Mouse (Mus musculus): ENCODE results near the gene Ptgdr2.
A peak's percentile ranks its signal among the peaks of the same experiment; 100 is the strongest.

Ptgdr2 gene

DNA sequence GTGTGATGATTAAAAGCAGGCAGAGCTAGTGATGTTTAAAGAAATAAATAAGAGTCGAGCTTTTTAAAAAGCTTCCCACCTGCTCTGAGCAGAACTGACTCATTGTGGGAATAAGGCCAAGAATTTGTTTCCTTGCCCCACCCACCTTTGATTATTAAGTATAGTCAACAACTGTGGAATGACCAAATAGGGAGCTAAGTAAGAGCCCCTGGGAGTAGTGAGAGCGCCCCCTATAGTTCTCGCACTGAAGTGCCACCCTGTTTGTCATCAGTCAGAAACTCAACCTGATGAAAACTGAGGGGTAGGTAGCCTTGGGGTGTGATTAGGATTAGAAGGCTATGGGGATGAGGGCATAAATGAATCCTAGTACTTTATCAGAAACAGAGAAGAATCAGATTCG, 39.4 kb downstream of the Ptgdr2 start:
- peak; percentile 42 for DNase-seq (ENCODE audit: low read depth, low spot score)
- H3K36me3 ChIP-seq (ENCODE audit: control insufficient read depth, insufficient read depth, low read length, poor library complexity, severe bottlenecking) = no peaks in the 10 kb centered on the region

GRCm38 (mm10) chr19:10979184-10980168, 42.5 kb downstream of the Ptgdr2 start:
- peak; percentile 92 for DNase-seq (ENCODE audit: low read depth, low spot score)
- no peaks in the 10 kb centered on the region for H3K27me3 ChIP-seq (ENCODE audit: control insufficient read depth, insufficient read depth, low read length, poor library complexity, severe bottlenecking)
- H3K36me3 ChIP-seq (ENCODE audit: control insufficient read depth, insufficient read depth, low read length, poor library complexity, severe bottlenecking) = no peaks in the 10 kb centered on the region

More for the DNA sequence above, 39.4 kb downstream of the Ptgdr2 start:
- no peaks in the 10 kb centered on the region for H3K27me3 ChIP-seq (ENCODE audit: control insufficient read depth, insufficient read depth, low read length, poor library complexity, severe bottlenecking)

GRCm38 (mm10) chr19:10980210-10980609, 43.2 kb downstream of the Ptgdr2 start:
- H3K36me3 ChIP-seq (ENCODE audit: control insufficient read depth, insufficient read depth, low read length, poor library complexity, severe bottlenecking) = no peaks in the 10 kb centered on the region
- H3K27me3 ChIP-seq (ENCODE audit: control insufficient read depth, insufficient read depth, low read length, poor library complexity, severe bottlenecking) = no peaks in the 10 kb centered on the region
- DNase-seq (ENCODE audit: low read depth, low spot score) = no peak

GRCm38 (mm10) chr19:10983146-10983545, 46.2 kb downstream of the Ptgdr2 start:
- DNase-seq (ENCODE audit: low read depth, low spot score) = peak; percentile 49
- H3K27me3 ChIP-seq (ENCODE audit: control insufficient read depth, insufficient read depth, low read length, poor library complexity, severe bottlenecking) = no peaks in the 10 kb centered on the region
- no peaks in the 10 kb centered on the region; the same call in 1 of the 2 replicates for H3K36me3 ChIP-seq (ENCODE audit: control insufficient read depth, insufficient read depth, low read length, poor library complexity, severe bottlenecking)

GRCm38 (mm10) chr19:10984551-10984950, 47.6 kb downstream of the Ptgdr2 start:
- Histone ChIP-seq H3K36me3 (ENCODE audit: control insufficient read depth, insufficient read depth, low read length, poor library complexity, severe bottlenecking) (no peaks in the 10 kb centered on the region; the same call in 1 of the 2 replicates), H3K27me3 (ENCODE audit: control insufficient read depth, insufficient read depth, low read length, poor library complexity, severe bottlenecking) (no peaks in the 10 kb centered on the region)
- DNase-seq (ENCODE audit: low read depth, low spot score) = no peak

- DNase-seq (ENCODE audit: low read depth, low spot score) = no peak
- Histone ChIP-seq H3K27me3 (ENCODE audit: control insufficient read depth, insufficient read depth, low read length, poor library complexity, severe bottlenecking) (no peaks in the 10 kb centered on the region), H3K36me3 (ENCODE audit: control insufficient read depth, insufficient read depth, low read length, poor library complexity, severe bottlenecking) (no peaks in the 10 kb centered on the region; the same call in 1 of the 2 replicates)
Observed at GRCm38 (mm10) chr19:10985889-10986288, 48.9 kb downstream of the Ptgdr2 start.

GRCm38 (mm10) chr19:10988563-10988962, 51.6 kb downstream of the Ptgdr2 start:
- H3K36me3 ChIP-seq (ENCODE audit: control insufficient read depth, insufficient read depth, low read length, poor library complexity, severe bottlenecking) = no peaks in the 10 kb centered on the region; the same call in 1 of the 2 replicates
- no peak for DNase-seq (ENCODE audit: low read depth, low spot score)
- no peaks in the 10 kb centered on the region; the same call in 1 of the 2 replicates for H3K27me3 ChIP-seq (ENCODE audit: control insufficient read depth, insufficient read depth, low read length, poor library complexity, severe bottlenecking)

DNA sequence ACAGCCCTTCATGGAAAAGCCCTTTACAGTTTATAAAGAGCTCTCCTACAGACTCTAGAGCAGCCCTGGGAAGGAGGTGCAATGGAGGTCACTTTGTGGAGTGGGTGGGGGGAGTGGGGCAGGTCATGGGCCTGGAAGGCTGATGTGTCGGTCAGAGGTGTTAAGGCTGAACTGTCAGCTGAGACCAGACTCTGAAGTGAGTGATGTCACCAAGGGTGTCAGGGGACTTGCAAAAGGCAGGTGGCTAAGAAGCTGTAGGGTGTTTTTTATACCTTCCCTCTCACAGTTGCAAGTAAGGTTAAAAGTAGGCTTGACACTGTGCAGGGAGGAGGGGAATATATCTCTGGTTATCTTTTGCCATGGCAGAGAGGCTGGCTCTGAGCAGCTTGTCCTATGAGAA, 53.8 kb downstream of the Ptgdr2 start:
- no peak for DNase-seq (ENCODE audit: low read depth, low spot score)
- no peaks in the 10 kb centered on the region; the same call in 1 of the 2 replicates for H3K27me3 ChIP-seq (ENCODE audit: control insufficient read depth, insufficient read depth, low read length, poor library complexity, severe bottlenecking)

GRCm38 (mm10) chr19:10991911-10992310, 55.0 kb downstream of the Ptgdr2 start:
- Histone ChIP-seq H3K27me3 (ENCODE audit: control insufficient read depth, insufficient read depth, low read length, poor library complexity, severe bottlenecking) (no peaks in the 10 kb centered on the region; the same call in 1 of the 2 replicates), H3K36me3 (ENCODE audit: control insufficient read depth, insufficient read depth, low read length, poor library complexity, severe bottlenecking) (no peaks in the 10 kb centered on the region)
- DNase-seq (ENCODE audit: low read depth, low spot score) = no peak

More for the DNA sequence above, 53.8 kb downstream of the Ptgdr2 start:
- H3K36me3 ChIP-seq (ENCODE audit: control insufficient read depth, insufficient read depth, low read length, poor library complexity, severe bottlenecking) = no peaks in the 10 kb centered on the region
